Mouse (Mus musculus) cerebellum, adult 2 months (tissue): Measurements from ENCODE around the gene Pdxdc1. TPM values are rescaled to one million over a fixed set of nuclear protein-coding genes. Genes with fewer than 3 reads are reported as not detected.
"Not testable (repeated sequence)": the region's sequence is repeated elsewhere in the genome, so short reads cannot be mapped to it uniquely, and the experiment has no call there.

Experiments
- DNase-seq, 2 experiments: peaks; one replicate each; pipeline ENCODE4 v3.0.0; 2021
- H3K27ac ChIP-seq: fragments of 200-500 bp; 2 replicates; pipeline ENCODE4 v1.5.1; 2012; ENCODE audit warnings: low read length, control low read depth, inconsistent platforms; ENCODE audit not compliant: insufficient read depth
- H3K27me3 ChIP-seq: fragments of 200-500 bp; 2 replicates; pipeline ENCODE4 v1.6.1; 2012; ENCODE audit warnings: inconsistent platforms, mild to moderate bottlenecking, low read length, moderate library complexity; ENCODE audit not compliant: control insufficient read depth, insufficient read depth
- H3K4me1 ChIP-seq: fragments of 200-500 bp; 2 replicates; pipeline ENCODE4 v1.6.1; 2011; ENCODE audit warnings: low read length; ENCODE audit not compliant: control insufficient read depth, insufficient read depth
- H3K4me3 ChIP-seq: fragments of 200-500 bp; replicated peaks from 2 replicates; pipeline ENCODE3; 2011; ENCODE audit warnings: mild to moderate bottlenecking, low read depth, low read length, control low read depth; ENCODE audit not compliant: insufficient read depth
- CTCF ChIP-seq: fragments of 200-500 bp; IDR thresholded peaks from 2 replicates; pipeline ENCODE4 v1.5.1; 2011; ENCODE audit warnings: low read depth, mild to moderate bottlenecking, control low read depth, low read length, moderate library complexity, borderline replicate concordance; ENCODE audit not compliant: insufficient read depth
- POLR2A ChIP-seq: fragments of 200-500 bp; IDR thresholded peaks from 2 replicates; pipeline ENCODE4 v1.6.1; 2011; ENCODE audit warnings: low read length, control low read depth, borderline replicate concordance; ENCODE audit not compliant: insufficient read depth
- whole genome bisulfite sequencing: fragments of 180-500 bp; shearing (Covaris S2); methylation state at CpG from one replicate; pipeline ENCODE4 v1.1.7; 2018; 5-methylcytosine and 5-hydroxymethylcytosine counted together
- polyA plus RNA-seq: library from polyadenylated mRNA; depleted of rRNA; stranded (reverse); fragments of >200 nt; gene quantifications from 2 replicates; pipeline ENCODE4 v1.2.3, GENCODE M21; 2012

Gene Pdxdc1
- polyA plus RNA-seq, 1 experiment = 105 TPM

DNA sequence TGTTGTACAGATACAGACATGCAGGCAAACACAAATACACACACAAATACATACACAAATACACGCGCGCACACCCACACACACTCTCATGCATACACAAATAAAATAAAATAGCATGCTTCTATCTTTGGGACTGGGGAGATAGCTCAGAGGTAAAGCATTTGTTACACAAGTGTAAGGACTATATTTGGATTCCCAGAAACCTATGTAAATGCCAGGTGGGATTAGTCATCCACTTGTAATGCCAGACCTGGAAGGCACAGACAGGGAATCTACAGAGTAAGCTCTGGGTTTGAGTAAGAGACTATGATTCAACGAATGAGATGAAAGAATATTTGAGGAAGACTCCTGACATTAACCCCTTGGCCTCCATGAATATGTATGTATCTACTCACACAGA, 27.4 kb downstream of the Pdxdc1 start:
- DNase-seq = peak in 1 of 2 experiments; percentile 74
- H3K4me3 ChIP-seq = no peak overlapping the region
- no peaks in the 10 kb centered on the region for H3K27me3 ChIP-seq
- no peaks in the 10 kb centered on the region; the same call in 1 of the 2 replicates for H3K4me1 ChIP-seq
- H3K27ac ChIP-seq = no peak overlapping the region; the same call in 1 of the 2 replicates
- TF ChIP-seq CTCF (no peak), POLR2A (no peak)
- 74% methylated on average over 4 of the region's 4 CpGs for WGBS

DNA sequence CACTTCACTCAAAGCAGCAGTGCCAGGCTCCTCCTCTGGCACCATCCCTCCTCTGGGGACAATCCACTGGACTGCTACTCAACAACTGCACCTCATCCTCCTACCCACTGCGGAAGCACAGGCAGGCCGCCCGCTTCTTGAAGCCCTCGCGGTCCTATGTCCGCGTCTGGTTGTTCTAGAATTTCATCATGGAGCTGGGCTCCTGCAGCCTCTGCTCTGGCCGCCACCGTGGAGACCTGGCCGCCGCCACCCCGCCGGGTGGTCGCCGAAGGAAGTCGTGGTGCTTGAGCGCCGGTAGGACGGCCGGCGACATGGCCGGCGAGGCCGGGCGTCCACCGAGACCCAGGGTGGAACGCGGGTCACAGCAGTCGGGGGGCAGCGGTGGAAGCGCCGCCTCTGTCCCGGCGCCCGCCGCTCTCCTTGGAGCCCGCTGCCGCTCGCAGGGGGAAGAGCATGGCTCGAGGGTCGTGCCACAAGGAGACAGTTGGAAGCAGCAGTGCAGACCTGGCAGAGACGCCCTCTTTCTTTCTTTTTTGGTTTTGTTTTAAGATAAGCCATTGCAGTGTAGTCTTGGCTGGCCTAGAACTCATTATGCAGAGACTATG, 34.9 kb downstream of the Pdxdc1 start:
- WGBS = 29% methylated on average over 42 of the region's 42 CpGs
- DNase-seq = peak in 1 of 2 experiments; percentile 5
- peak overlapping the region; percentile 15; the same call in 1 of the 2 replicates for H3K27ac ChIP-seq
- H3K4me1 ChIP-seq = no peaks in the 10 kb centered on the region
- no peak overlapping the region for H3K4me3 ChIP-seq
- no peaks in the 10 kb centered on the region for H3K27me3 ChIP-seq
- TF ChIP-seq POLR2A = no peak
- no peak for TF ChIP-seq CTCF

DNA sequence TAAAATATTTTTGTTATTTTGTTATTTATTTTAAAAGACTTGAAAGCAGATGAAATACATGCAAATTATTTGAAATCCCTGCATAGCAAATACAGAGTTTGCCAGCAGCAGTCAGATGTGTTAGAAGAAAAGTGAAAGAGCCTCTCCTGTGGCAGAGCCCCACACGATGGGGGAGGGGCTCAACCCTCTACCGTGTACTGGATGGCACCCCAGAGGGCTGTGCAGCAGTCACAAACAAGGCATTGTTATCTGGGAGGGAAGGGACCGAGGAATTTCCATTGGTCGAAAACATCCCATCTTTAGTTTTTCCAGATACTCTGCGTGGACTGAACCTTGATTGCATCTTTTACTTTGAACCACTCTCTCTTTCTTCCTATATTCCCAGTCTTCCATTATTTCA, 35.5 kb downstream of the Pdxdc1 start:
- DNase-seq = peak in 1 of 2 experiments; percentile 28

DNA sequence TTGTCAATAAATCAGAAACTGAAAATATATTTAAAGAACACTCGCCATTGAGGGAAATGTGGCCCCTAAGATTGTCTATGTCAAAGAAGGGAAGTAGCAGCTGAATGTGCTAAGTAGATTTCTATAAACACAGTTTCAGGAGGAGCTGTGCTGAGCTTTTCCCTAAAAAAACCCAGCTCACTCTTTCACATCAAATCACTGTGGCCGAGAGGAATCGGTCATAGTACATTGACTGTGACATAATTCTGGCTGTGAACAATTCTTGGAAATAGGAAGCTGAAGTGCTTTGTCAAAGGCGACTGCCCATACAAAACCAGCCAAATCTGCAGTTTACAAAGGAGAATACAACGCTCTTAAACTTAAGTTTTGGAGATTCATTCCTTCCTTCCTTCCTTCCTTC, 36.3 kb downstream of the Pdxdc1 start:
- no peak for TF ChIP-seq POLR2A
- no peak for TF ChIP-seq CTCF
- Histone ChIP-seq H3K27ac (no peak overlapping the region), H3K4me3 (no peak overlapping the region), H3K4me1 (no peaks in the 10 kb centered on the region), H3K27me3 (no peaks in the 10 kb centered on the region)
- no peak for DNase-seq
- 75% methylated on average over 5 of the region's 5 CpGs for WGBS

More for the DNA sequence above, 35.5 kb downstream of the Pdxdc1 start:
- not testable (repeated sequence) for H3K27ac ChIP-seq, H3K4me1 ChIP-seq, H3K27me3 ChIP-seq, H3K4me3 ChIP-seq
- 34% methylated on average over 5 of the region's 5 CpGs for WGBS

DNA sequence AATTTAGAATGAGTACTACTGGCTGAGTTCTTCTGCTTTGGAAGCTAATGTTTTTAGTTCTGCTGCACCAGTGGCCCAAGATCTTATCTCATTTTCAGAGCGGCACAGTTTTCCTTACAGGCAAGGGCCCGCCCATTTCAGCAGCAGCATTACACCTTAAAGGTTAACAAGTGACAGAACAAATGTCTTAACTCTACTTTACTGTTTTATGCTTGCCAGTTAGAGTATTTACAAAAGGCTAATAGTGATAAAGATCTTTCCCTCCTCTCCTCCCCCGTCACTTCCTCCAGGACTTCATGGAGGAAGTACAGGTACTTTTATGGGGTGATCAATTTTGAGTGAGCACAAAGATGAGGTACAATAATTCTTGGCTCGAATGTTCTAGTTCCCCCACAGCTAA, 36.9 kb downstream of the Pdxdc1 start:
- 89% methylated on average over 4 of the region's 4 CpGs for WGBS

DNA sequence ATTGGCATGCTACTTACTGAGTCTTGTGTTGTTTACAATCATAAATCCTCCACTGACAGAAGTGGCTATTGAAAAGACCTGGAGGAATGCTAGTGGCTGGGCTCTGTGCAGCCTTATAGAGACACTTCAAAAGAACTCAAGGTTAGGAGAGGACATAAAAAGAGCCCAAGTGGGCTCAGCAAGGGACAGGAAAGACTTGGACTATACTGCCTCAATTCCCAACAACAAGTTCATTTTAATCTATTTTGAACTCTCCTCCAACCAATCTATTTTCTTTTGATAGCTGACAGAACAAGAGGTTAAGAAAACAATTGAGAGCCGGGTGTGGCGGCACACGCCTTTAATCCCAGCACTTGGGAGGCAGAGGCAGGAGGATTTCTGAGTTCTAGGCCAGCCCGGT, 49.0 kb downstream of the Pdxdc1 start:
- TF ChIP-seq CTCF (no peak), POLR2A (no peak)
- no peak for DNase-seq
- WGBS = 95% methylated on average over 4 of the region's 4 CpGs
- H3K27me3 ChIP-seq = no peaks in the 10 kb centered on the region
- no peak overlapping the region for H3K27ac ChIP-seq
- H3K4me3 ChIP-seq = no peak overlapping the region
- no peaks in the 10 kb centered on the region for H3K4me1 ChIP-seq

More for the DNA sequence above, 36.9 kb downstream of the Pdxdc1 start:
- no peak for TF ChIP-seq POLR2A
- no peak for TF ChIP-seq CTCF
- DNase-seq = no peak
- no peak overlapping the region for H3K27ac ChIP-seq
- no peaks in the 10 kb centered on the region for H3K27me3 ChIP-seq
- no peak overlapping the region for H3K4me3 ChIP-seq
- no peaks in the 10 kb centered on the region for H3K4me1 ChIP-seq

DNA sequence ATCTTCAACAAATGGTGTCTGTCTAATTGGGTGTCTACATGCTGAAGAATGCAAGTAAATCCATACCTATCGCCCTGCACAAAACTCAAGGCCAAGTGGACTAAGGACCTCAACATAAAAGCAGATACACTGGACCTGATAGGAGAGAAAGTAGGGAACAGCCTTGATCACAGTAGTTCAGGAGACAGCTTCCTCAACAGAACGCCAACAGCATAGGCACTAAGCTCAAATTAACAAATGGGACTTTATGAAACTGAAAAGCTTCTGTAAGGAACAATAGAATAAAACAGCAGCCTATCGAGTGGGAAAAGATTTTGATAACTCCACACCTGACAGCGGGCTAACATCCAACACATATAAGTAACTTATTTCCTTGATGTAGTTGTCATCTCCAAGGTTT, 51.5 kb downstream of the Pdxdc1 start:
- WGBS = 93% methylated on average over 4 of the region's 4 CpGs
- Histone ChIP-seq H3K4me3 (no peak overlapping the region), H3K4me1 (no peaks in the 10 kb centered on the region), H3K27ac (no peak overlapping the region), H3K27me3 (no peaks in the 10 kb centered on the region)
- no peak for DNase-seq
- TF ChIP-seq CTCF (no peak), POLR2A (no peak)

DNA sequence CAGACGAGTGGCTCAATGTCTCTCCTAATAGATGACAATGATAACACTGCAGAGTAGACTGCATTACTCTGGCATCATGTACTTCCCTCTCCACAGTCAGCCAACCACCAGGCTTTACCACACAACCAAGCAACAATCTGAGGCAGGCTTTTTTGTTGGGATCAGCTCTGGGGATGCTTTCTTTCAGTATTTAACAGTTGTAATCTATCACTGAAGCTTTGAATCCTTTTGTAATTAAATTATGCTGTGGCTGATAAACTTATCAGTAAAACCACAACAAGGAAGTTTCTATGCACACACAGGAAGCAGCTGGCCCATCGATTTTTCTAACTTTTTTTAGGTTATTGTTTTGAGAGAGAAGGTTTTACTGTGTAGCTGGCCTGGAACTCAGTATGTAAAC, 54.6 kb downstream of the Pdxdc1 start:
- Histone ChIP-seq H3K27me3 (no peaks in the 10 kb centered on the region), H3K4me3 (no peak overlapping the region), H3K4me1 (no peaks in the 10 kb centered on the region), H3K27ac (no peak overlapping the region)
- no peak for DNase-seq
- TF ChIP-seq CTCF = no peak
- no peak for TF ChIP-seq POLR2A
- whole genome bisulfite sequencing = 85% methylated on average over 2 of the region's 2 CpGs

DNA sequence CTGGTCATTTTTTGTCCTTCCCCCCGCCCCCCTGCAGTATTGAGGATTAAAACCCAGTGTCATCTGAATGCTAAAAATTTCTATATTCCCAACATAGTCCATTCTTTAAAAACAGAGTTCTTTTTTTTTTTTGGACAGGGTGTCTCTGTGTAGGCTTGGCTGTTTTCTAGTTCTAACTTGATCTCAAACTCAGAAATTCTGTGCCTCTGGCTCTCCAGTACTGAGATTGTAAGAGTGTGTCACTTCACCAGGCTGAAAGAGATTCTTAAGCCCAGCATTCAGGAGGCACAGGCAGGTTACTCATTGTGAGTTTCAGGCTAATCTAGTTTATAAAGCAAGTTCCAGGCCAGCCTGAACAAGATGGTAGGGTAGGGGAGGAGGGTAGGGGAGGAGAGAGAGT, 56.3 kb downstream of the Pdxdc1 start:
- Histone ChIP-seq H3K4me3 (no peak overlapping the region), H3K4me1 (no peaks in the 10 kb centered on the region), H3K27ac (no peak overlapping the region), H3K27me3 (no peaks in the 10 kb centered on the region)
- WGBS = 97% methylated on average over 1 of the region's 1 CpGs
- no peak for TF ChIP-seq CTCF
- TF ChIP-seq POLR2A = no peak
- no peak for DNase-seq
